ENCODE assay signal across 8 mouse cellular contexts in the genomic region with DNA sequence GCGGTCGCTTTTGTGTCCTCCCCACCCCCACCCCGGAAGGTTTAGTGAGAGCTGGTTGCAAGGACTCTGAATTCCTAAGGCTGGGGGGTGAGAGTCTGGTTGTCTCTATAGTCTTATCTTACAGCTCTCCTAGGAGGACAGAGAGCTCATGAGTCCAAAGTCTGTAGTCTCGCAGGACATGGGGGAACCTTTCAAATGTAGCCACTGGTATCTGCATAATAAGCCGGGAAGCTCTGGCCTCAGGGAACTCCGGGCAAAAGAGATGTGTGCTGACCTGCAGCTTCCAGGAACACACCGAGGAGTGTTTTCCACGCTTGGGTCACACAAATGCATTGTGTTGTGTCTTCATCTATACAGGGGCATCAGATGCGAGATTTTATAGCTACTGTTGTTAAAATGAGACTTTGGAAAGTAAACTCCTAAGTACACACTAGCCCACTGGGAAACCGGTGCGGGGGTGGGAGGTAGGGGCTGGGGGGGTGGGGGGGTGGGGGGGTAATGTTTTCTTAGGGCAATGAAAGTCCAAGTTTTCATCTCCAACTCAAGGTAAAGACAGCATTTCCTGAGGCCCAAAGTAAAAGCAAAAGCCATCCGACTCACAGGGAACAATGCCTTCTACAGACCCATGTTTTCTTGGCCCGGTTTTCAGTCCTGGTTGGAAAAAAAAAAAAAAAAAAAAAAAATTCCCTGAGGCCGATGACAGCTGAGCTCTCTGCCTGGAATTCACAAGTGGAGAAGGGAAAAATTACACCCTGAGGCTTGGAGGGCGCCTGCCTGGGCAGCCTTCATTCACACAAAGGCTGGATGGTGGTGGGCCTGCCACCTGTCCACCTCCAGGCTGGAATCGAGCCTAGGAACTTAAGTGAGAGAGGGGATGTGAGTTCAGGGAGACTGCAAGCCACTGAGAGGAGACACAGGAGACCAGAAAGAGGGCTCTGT. TPM values are rescaled to one million over a fixed set of nuclear protein-coding genes. Genes with fewer than 3 reads are reported as not detected.
DNase-seq lines count a peak whose midpoint lies in the region; ATAC-seq and TF ChIP-seq lines count a peak whose summit lies in the region.

No protein-coding gene starts in this region.

- no peak for ATAC-seq in kidney, embryonic 14.5 days (ENCODE audit: low FRiP score, low TSS enrichment)
- ATAC-seq in forebrain, embryonic 13.5 days: peak; percentile 73; the same call in 1 of the 2 replicates
- peak; percentile 88 for ATAC-seq in intestine, postnatal 0 days

- H3K36me3 ChIP-seq in kidney, embryonic 14.5 days (ENCODE audit: control insufficient read depth, insufficient read depth, low read length): no peaks in the 10 kb centered on the region
- no peaks in the 10 kb centered on the region for H3K36me3 ChIP-seq in forebrain, embryonic 13.5 days (ENCODE audit: poor library complexity, severe bottlenecking)
- H3K36me3 ChIP-seq in intestine, postnatal 0 days (ENCODE audit: control insufficient read depth, insufficient read depth): no peaks in the 10 kb centered on the region
- no peaks in the 10 kb centered on the region for H3K36me3 ChIP-seq in myocyte (ENCODE audit: control insufficient read depth, insufficient read depth)

- 44% methylated on average over 16 of the region's 16 CpGs for WGBS in kidney, embryonic 14.5 days
- 43% methylated on average over 16 of the region's 16 CpGs for WGBS in forebrain, embryonic 13.5 days
- 22% methylated on average over 16 of the region's 16 CpGs for WGBS in intestine, postnatal 0 days

- H3K4me1 ChIP-seq in kidney, embryonic 14.5 days (ENCODE audit: control insufficient read depth, insufficient read depth, low read length): no peaks in the 10 kb centered on the region
- H3K4me1 ChIP-seq in forebrain, embryonic 13.5 days: 0 out of 2 replicates have a peak, but pooled peaks cover 4% of the 10 kb centered on the region
- 0 out of 2 replicates have a peak, but pooled peaks cover 2% of the 10 kb centered on the region for H3K4me1 ChIP-seq in intestine, postnatal 0 days (replicated peaks; ENCODE audit: control insufficient read depth, insufficient read depth, low read length)

- DNase-seq in kidney, adult 11 months: peak; percentile 17
- no peak for DNase-seq in right cerebral cortex, postnatal 25 days
- no peak for DNase-seq in cerebellum, adult 11-12 months
- no peak for DNase-seq in layer of hippocampus, adult 11-12 months (ENCODE audit: low spot score)

- H3K4me3 ChIP-seq in kidney, embryonic 14.5 days (ENCODE audit: low read length): no peak overlapping the region
- no peak overlapping the region for H3K4me3 ChIP-seq in forebrain, embryonic 13.5 days
- peak overlapping the region; percentile 9; the same call in 1 of the 2 replicates for H3K4me3 ChIP-seq in intestine, postnatal 0 days (ENCODE audit: low read depth, low read length)
- no peak overlapping the region for H3K4me3 ChIP-seq in myocyte

- TF ChIP-seq POLR2A in myocyte (IDR thresholded peaks at IDR 0.05; ENCODE audit: insufficient read length, low read depth): no peak

- no peak overlapping the region for H3K4me2 ChIP-seq in kidney, embryonic 14.5 days (replicated peaks; ENCODE audit: low read depth, low read length)
- H3K4me2 ChIP-seq in forebrain, embryonic 13.5 days: no peak overlapping the region
- H3K4me2 ChIP-seq in intestine, postnatal 0 days (replicated peaks; ENCODE audit: low read depth): peak overlapping the region; percentile 51
- no peak overlapping the region for H3K4me2 ChIP-seq in myocyte (ENCODE audit: low read depth)

- H3K27me3 ChIP-seq in kidney, embryonic 14.5 days (ENCODE audit: control insufficient read depth, insufficient read depth, low read length): no peaks in the 10 kb centered on the region
- 0 out of 2 replicates have a peak, but pooled peaks cover 4% of the 10 kb centered on the region for H3K27me3 ChIP-seq in forebrain, embryonic 13.5 days
- H3K27me3 ChIP-seq in intestine, postnatal 0 days (replicated peaks; ENCODE audit: control insufficient read depth, insufficient read depth, low read length): no peaks in the 10 kb centered on the region
- no peaks in the 10 kb centered on the region for H3K27me3 ChIP-seq in myocyte (ENCODE audit: control insufficient read depth, insufficient read depth, insufficient read length)

- no peak overlapping the region for H3K9ac ChIP-seq in kidney, embryonic 14.5 days (ENCODE audit: low read depth, low read length)
- H3K9ac ChIP-seq in forebrain, embryonic 13.5 days: no peak overlapping the region
- no peak overlapping the region for H3K9ac ChIP-seq in intestine, postnatal 0 days (ENCODE audit: low read depth, low read length)

- no peaks in the 10 kb centered on the region for H3K9me3 ChIP-seq in kidney, embryonic 14.5 days (ENCODE audit: control insufficient read depth, low read length)
- H3K9me3 ChIP-seq in forebrain, embryonic 13.5 days (replicated peaks): no peaks in the 10 kb centered on the region
- no peaks in the 10 kb centered on the region for H3K9me3 ChIP-seq in intestine, postnatal 0 days (ENCODE audit: control insufficient read depth)

- no peaks in the 10 kb centered on the region for H3K79me2 ChIP-seq in myocyte (ENCODE audit: control insufficient read depth, insufficient read depth)

- H3K27ac ChIP-seq in kidney, embryonic 14.5 days (ENCODE audit: low read depth, low read length): no peak overlapping the region
- no peak overlapping the region for H3K27ac ChIP-seq in forebrain, embryonic 13.5 days
- H3K27ac ChIP-seq in intestine, postnatal 0 days (ENCODE audit: low read depth, low read length): peak overlapping the region; percentile 57

- no peak overlapping the region for H3ac ChIP-seq in myocyte (ENCODE audit: control insufficient read depth, insufficient read length)

- TF ChIP-seq CTCF in intestine, postnatal 0 days (IDR thresholded peaks at IDR 0.05; ENCODE audit: low read depth): 0 out of 2 replicates have a peak, but pooled peaks have one; percentile 18

TF ChIP-seq in myocyte, 11 proteins besides CTCF, POLR2A, EP300 and RAD21:
- TF ChIP-seq MYOD1 (IDR thresholded peaks at IDR 0.05; ENCODE audit: control insufficient read depth in 1 of 3, insufficient read length in 2 of 3, low read depth in 2 of 3): peak in 2 of 3 experiments; percentile 80 to 86
- no peak for TF ChIP-seq TCF3 (IDR thresholded peaks at IDR 0.05; ENCODE audit: insufficient read length, low read depth)
- TF ChIP-seq TCF12 (IDR thresholded peaks at IDR 0.05; ENCODE audit: insufficient read depth, poor library complexity, severe bottlenecking): peak; percentile 68
- TF ChIP-seq MAX (IDR thresholded peaks at IDR 0.05; ENCODE audit: low read depth): no peak
- TF ChIP-seq MYOG (IDR thresholded peaks at IDR 0.05; ENCODE audit: control insufficient read depth in 1 of 3, insufficient read depth in 1 of 3, insufficient read length in 2 of 3, low read depth in 2 of 3): peak; percentile 60 to 91 (median 76)
- no peak for TF ChIP-seq USF1 (IDR thresholded peaks at IDR 0.05; ENCODE audit: low read depth)
- no peak for TF ChIP-seq CEBPB (IDR thresholded peaks at IDR 0.05; ENCODE audit: insufficient read depth, poor library complexity, severe bottlenecking)
- TF ChIP-seq REST (IDR thresholded peaks at IDR 0.05; ENCODE audit: insufficient read depth, insufficient read length): no peak
- TF ChIP-seq POLR2AphosphoS2 (IDR thresholded peaks at IDR 0.05; ENCODE audit: insufficient read length, low read depth): no peak
- TF ChIP-seq E2F4 (IDR thresholded peaks at IDR 0.05; ENCODE audit: insufficient read depth): no peak
- no peak for TF ChIP-seq SRF (IDR thresholded peaks at IDR 0.05; ENCODE audit: control insufficient read depth, insufficient read length, low read depth)

RNA-seq across cellular contexts. Expression of gene Rbpj, which starts 4.5 kb away (rescaled TPM):
- 25.8 and 47.4 TPM in 2 replicates for polyA plus RNA-seq in kidney, embryonic 14.5 days (2014; fragmentation: Nextera tagmentation; extraction: Ambion mirVana)
- 48.7 and 48.8 TPM in 2 replicates for polyA plus RNA-seq in forebrain, embryonic 13.5 days (2015; fragmentation: Nextera tagmentation; extraction: Ambion mirVana)
- polyA plus RNA-seq in intestine, postnatal 0 days (2015; fragmentation: Nextera tagmentation; extraction: Ambion mirVana): 14.2 and 15.0 TPM in 2 replicates
- polyA plus RNA-seq in myocyte (2012; fragmentation: generic; extraction: Trizol): 16.0 TPM
